Comparison of ENCODE assay signal across 33 mouse cellular contexts in the genomic region with DNA sequence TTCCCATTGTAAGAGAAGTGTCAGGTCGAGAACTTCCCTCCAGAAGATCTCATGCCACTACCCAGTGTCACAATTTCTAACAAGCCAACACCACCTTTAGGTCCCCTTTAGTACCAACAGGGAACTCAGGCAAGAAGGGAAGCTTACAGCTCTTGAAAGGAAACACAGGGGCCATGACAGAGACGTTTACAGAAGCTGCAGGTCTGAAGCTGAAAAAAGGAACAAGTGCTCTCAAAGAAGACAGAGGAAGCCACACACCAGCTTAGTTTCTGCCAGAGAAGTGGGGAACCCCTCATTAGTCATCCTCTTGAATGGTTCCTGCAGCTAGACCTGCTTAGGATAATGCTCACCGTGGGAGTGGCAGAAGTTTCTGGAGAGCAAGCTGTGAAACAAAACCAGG. TPM values are rescaled to one million over a fixed set of nuclear protein-coding genes. Genes with fewer than 3 reads are reported as not detected.
A peak's percentile ranks its signal among the peaks of the same experiment; 100 is the strongest.
DNase-seq lines count a peak whose midpoint lies in the region; ATAC-seq and TF ChIP-seq lines count a peak whose summit lies in the region.
"Had no signal": no experiment of that assay in that cellular context is flagged by ENCODE, and none has a peak within 500 bp of the region (broad histone marks: within the 10 kb centered on the region; RNA-seq: fewer than 3 reads in every experiment).

No protein-coding gene starts in this region.

- in situ Hi-C loops in CH12.LX (cut with MboI; ENCODE audit: low pct_ligation_motif_present, low pct_unique_long_range_greater_than_20kb, low sequenced_read_pairs) = loop anchor here (10.0 kb wide), 1 partner anchor 58 kb away; a partner anchor contains a TSS

- H3K9me3 ChIP-seq in lung, postnatal 0 days (ENCODE audit: low read length) = no peaks in the 10 kb centered on the region
- H3K9me3 ChIP-seq in CH12.LX (replicated peaks; ENCODE audit: low read length) = no peaks in the 10 kb centered on the region
- no peaks in the 10 kb centered on the region for H3K9me3 ChIP-seq in heart, embryonic 11.5 days (replicated peaks; ENCODE audit: control insufficient read depth, low read length)
- H3K9me3 ChIP-seq: embryonic facial prominence, embryonic 12.5 days; forebrain, embryonic 13.5 days; heart, embryonic 13.5 days; limb, embryonic 13.5 days; liver, embryonic 13.5 days had no signal

- ATAC-seq in lung, postnatal 0 days = no peak
- ATAC-seq in heart, embryonic 11.5 days (replicated peaks; ENCODE audit: insufficient number of reproducible peaks, low FRiP score, low TSS enrichment) = no peak
- ATAC-seq: forebrain, embryonic 13.5 days had no signal

- H3K4me3 ChIP-seq in lung, postnatal 0 days (ENCODE audit: low read depth, low read length) = no peak overlapping the region
- no peak overlapping the region for H3K4me3 ChIP-seq in CH12.LX (replicated peaks in 1 of 3; ENCODE audit: low read depth in 2 of 3, low read length in 2 of 3, poor library complexity in 1 of 3)
- H3K4me3 ChIP-seq in heart, embryonic 11.5 days (ENCODE audit: low read depth, low read length) = no peak overlapping the region
- H3K4me3 ChIP-seq: embryonic facial prominence, embryonic 12.5 days; forebrain, embryonic 13.5 days; gastrocnemius, adult 2 months; heart, embryonic 13.5 days; limb, embryonic 13.5 days; liver, embryonic 13.5 days had no signal

- no peak for TF ChIP-seq RAD21 in CH12.LX (IDR thresholded peaks at IDR 0.05; ENCODE audit: low read depth, low read length)

- no peak overlapping the region for H3K4me2 ChIP-seq in lung, postnatal 0 days (replicated peaks; ENCODE audit: low read depth, low read length)
- H3K4me2 ChIP-seq in CH12.LX (ENCODE audit: insufficient read depth, low read depth, poor library complexity, severe bottlenecking) = no peak overlapping the region; the same call in 1 of the 2 replicates
- no peak overlapping the region for H3K4me2 ChIP-seq in heart, embryonic 11.5 days
- H3K4me2 ChIP-seq: embryonic facial prominence, embryonic 12.5 days; forebrain, embryonic 13.5 days; heart, embryonic 13.5 days; hindbrain, embryonic 14.5 days; limb, embryonic 13.5 days; liver, embryonic 13.5 days; lung, embryonic 14.5 days; midbrain, embryonic 11.5 days had no signal

- no peak overlapping the region for H3K27ac ChIP-seq in lung, postnatal 0 days (ENCODE audit: low read length)
- H3K27ac ChIP-seq in CH12.LX (ENCODE audit: insufficient read depth, low read depth) = no peak overlapping the region; the same call in 1 of the 2 replicates
- no peak overlapping the region for H3K27ac ChIP-seq in heart, embryonic 11.5 days (ENCODE audit: low read depth, low read length)
- H3K27ac ChIP-seq: embryonic facial prominence, embryonic 12.5 days; forebrain, embryonic 13.5 days; gastrocnemius, adult 2 months; heart, embryonic 13.5 days; hindbrain, embryonic 14.5 days; limb, embryonic 13.5 days; liver, embryonic 13.5 days; macrophage had no signal

- H3K27me3 ChIP-seq in lung, postnatal 0 days (replicated peaks; ENCODE audit: insufficient read depth, low read length) = no peaks in the 10 kb centered on the region
- H3K27me3 ChIP-seq in CH12.LX (replicated peaks) = no peaks in the 10 kb centered on the region
- H3K27me3 ChIP-seq in heart, embryonic 11.5 days (ENCODE audit: control insufficient read depth, insufficient read depth, low read length) = no peaks in the 10 kb centered on the region
- H3K27me3 ChIP-seq: embryonic facial prominence, embryonic 12.5 days; forebrain, embryonic 13.5 days; heart, embryonic 13.5 days; limb, embryonic 13.5 days; liver, embryonic 13.5 days had no signal

- dilution Hi-C loops in CH12.LX (cut with MboI; ENCODE audit: extremely low pct_ligation_motif_present, extremely low pct_unique_long_range_greater_than_20kb, low sequenced_read_pairs) = no loop called here

- TF ChIP-seq CTCF in lung, postnatal 0 days (IDR thresholded peaks at IDR 0.05) = no peak
- no peak for TF ChIP-seq CTCF in CH12.LX (conservative IDR thresholded peaks at IDR 0.05 in 1 of 2, IDR thresholded peaks at IDR 0.05 in 1 of 2; ENCODE audit: low read depth in 2 of 2, low read length in 2 of 2)

- no peaks in the 10 kb centered on the region for H3K36me3 ChIP-seq in lung, postnatal 0 days (ENCODE audit: insufficient read depth, low read length)
- H3K36me3 ChIP-seq in CH12.LX (replicated peaks in 1 of 2; ENCODE audit: control insufficient read depth in 1 of 2, insufficient read depth in 1 of 2, low read length in 1 of 2) = no peaks in the 10 kb centered on the region
- H3K36me3 ChIP-seq in heart, embryonic 11.5 days (ENCODE audit: control insufficient read depth, insufficient read depth, low read length) = peaks cover 3% of the 10 kb centered on the region; the same call in 1 of the 2 replicates
- H3K36me3 ChIP-seq: liver, embryonic 13.5 days had no signal

- TF ChIP-seq POLR2A in CH12.LX (IDR thresholded peaks at IDR 0.05; ENCODE audit: low read depth, low read length) = no peak

- TF ChIP-seq EP300 in lung, postnatal 0 days (IDR thresholded peaks at IDR 0.05) = no peak
- peak; percentile 49; the same call in 1 of the 2 replicates for TF ChIP-seq EP300 in CH12.LX (IDR thresholded peaks at IDR 0.05; ENCODE audit: low read length)

- no peaks in the 10 kb centered on the region for H3K4me1 ChIP-seq in lung, postnatal 0 days (ENCODE audit: insufficient read depth, low read depth, low read length)
- H3K4me1 ChIP-seq in CH12.LX (ENCODE audit: control insufficient read depth in 1 of 2, insufficient read depth in 2 of 2) = peaks cover 9 to 52% of the 10 kb centered on the region in 2 experiments; a peak in 3 of 4 replicates
- H3K4me1 ChIP-seq in heart, embryonic 11.5 days (ENCODE audit: control insufficient read depth, insufficient read depth, low read length) = no peaks in the 10 kb centered on the region
- H3K4me1 ChIP-seq: embryonic facial prominence, embryonic 12.5 days had no signal

- no peaks in the 10 kb centered on the region for H3K79me2 ChIP-seq in CH12.LX (replicated peaks; ENCODE audit: control insufficient read depth, extremely low read depth, insufficient read depth, poor library complexity, severe bottlenecking)

- WGBS in lung, postnatal 0 days = 57% methylated on average over 3 of the region's 3 CpGs
- 58% methylated on average over 3 of the region's 3 CpGs for WGBS in heart, embryonic 11.5 days (ENCODE audit: insufficient replicate concordance)

- H3K9ac ChIP-seq in lung, postnatal 0 days (replicated peaks; ENCODE audit: low read depth) = no peak overlapping the region
- H3K9ac ChIP-seq in CH12.LX (ENCODE audit: insufficient read depth, low read depth) = no peak overlapping the region
- H3K9ac ChIP-seq in heart, embryonic 11.5 days (ENCODE audit: low read depth, low read length) = no peak overlapping the region
- H3K9ac ChIP-seq: embryonic facial prominence, embryonic 12.5 days; forebrain, embryonic 13.5 days; heart, embryonic 13.5 days; hindbrain, embryonic 14.5 days; limb, embryonic 13.5 days; liver, embryonic 13.5 days; lung, embryonic 14.5 days had no signal

- DNase-seq in lung, postnatal 0 days (ENCODE audit: low spot score) = peak; percentile 5
- no peak for DNase-seq in lung, adult 18-20 months
- DNase-seq in CH12.LX (ENCODE audit: extremely low read depth) = peak; percentile 67
- DNase-seq in c-Kit-positive CD71-negative TER-119-negative erythroid progenitor cells, embryonic 14.5 days (ENCODE audit: low read depth) = peak; percentile 34
- peak; percentile 36 to 44 for DNase-seq in monocyte, adult 2 months (ENCODE audit: low read depth in 1 of 2, low spot score in 2 of 2)
- DNase-seq in right cerebral cortex, postnatal 10 days (ENCODE audit: low spot score in 2 of 2) = no peak
- no peak for DNase-seq in neural tube, embryonic 10.5 days (ENCODE audit: extremely low spot score, low spot score)
- DNase-seq: adrenal gland, postnatal 25 days; cerebellum, adult 11-12 months; cerebellum, postnatal 10 days; gastrocnemius, adult 2 months; heart, postnatal 14 days; kidney, adult 2 months; kidney, postnatal 10 days; liver, embryonic 13.5 days; lung, embryonic 14.5 days; thymus, adult 18-20 months had no signal

TF ChIP-seq in CH12.LX, 34 proteins besides CTCF, POLR2A, EP300 and RAD21:
- TF ChIP-seq MEF2A (IDR thresholded peaks at IDR 0.05; ENCODE audit: borderline replicate concordance, low read depth, low read length) (peak; percentile 37; the same call in 1 of the 2 replicates), ETS1 (conservative IDR thresholded peaks at IDR 0.05; ENCODE audit: low read depth, low read length) (no peak), UBTF (IDR thresholded peaks at IDR 0.05; ENCODE audit: low read depth, low read length) (no peak), CHD1 (IDR thresholded peaks at IDR 0.05; ENCODE audit: low read depth, low read length) (no peak), IRF4 (IDR thresholded peaks at IDR 0.05; ENCODE audit: low read depth, low read length) (0 out of 2 replicates have a peak, but pooled peaks have one; percentile 34)
TF ChIP-seq in CH12.LX: peak in this region for 2.

RNA-seq across cellular contexts. Expression of a gene that starts 24.7 kb away (rescaled TPM):
- polyA plus RNA-seq in lung, postnatal 0 days (2015; fragmentation: Nextera tagmentation; extraction: Ambion mirVana) = 12.5 and 12.9 TPM in 2 replicates
- total RNA-seq in CH12.LX (2012; rRNA removed) (10.1 and 11.7 TPM in 2 replicates), CH12.LX (2014; rRNA removed) (1.1 and 2.9 TPM in 2 replicates)
- polyA plus RNA-seq in CH12.LX (2012; ENCODE audit: insufficient read length, low read depth) = 3.6 and 3.8 TPM in 2 replicates
- polyA plus RNA-seq in heart, embryonic 11.5 days (2014; fragmentation: Nextera tagmentation; extraction: Ambion mirVana) = 32.5 and 36.0 TPM in 2 replicates

RNA-seq across cellular contexts. Expression of a gene that starts 28.9 kb away (rescaled TPM):
- polyA plus RNA-seq in lung, postnatal 0 days (2015; fragmentation: Nextera tagmentation; extraction: Ambion mirVana) = not detected in 2 replicates
- total RNA-seq in CH12.LX (2012; rRNA removed) = not detected in 2 replicates
- total RNA-seq in CH12.LX (2014; rRNA removed) = not detected in 2 replicates
- not detected in 2 replicates for polyA plus RNA-seq in CH12.LX (2012; ENCODE audit: insufficient read length, low read depth)
- not detected in 2 replicates for polyA plus RNA-seq in heart, embryonic 11.5 days (2014; fragmentation: Nextera tagmentation; extraction: Ambion mirVana)
- total RNA-seq: adrenal gland, postnatal 25 days; gastrocnemius, adult 2 months; gastrocnemius, postnatal 4 days; heart, postnatal 14 days; layer of hippocampus, postnatal 25 days; left cerebral cortex, postnatal 10 days; midbrain, postnatal 0 days had no signal
- polyA plus RNA-seq: C2C12; forebrain, embryonic 13.5 days; heart, embryonic 13.5 days; hindbrain, embryonic 14.5 days; kidney, adult 2 months; liver, embryonic 13.5 days; lung, embryonic 14.5 days; macrophage; midbrain, embryonic 11.5 days; midbrain, postnatal 0 days; neural tube, embryonic 11.5 days; spleen, adult 2 months; urinary bladder, adult 2 months had no signal

RNA-seq across cellular contexts. Expression of a gene that starts 55.4 kb away (rescaled TPM):
- polyA plus RNA-seq in lung, postnatal 0 days (2015; fragmentation: Nextera tagmentation; extraction: Ambion mirVana) = 2.2 and 2.7 TPM in 2 replicates
- total RNA-seq in CH12.LX (2012; rRNA removed) (4.3 and 5.0 TPM in 2 replicates), CH12.LX (2014; rRNA removed) (0.32 and 1.00 TPM in 2 replicates)
- 0.63 and 0.81 TPM in 2 replicates for polyA plus RNA-seq in CH12.LX (2012; ENCODE audit: insufficient read length, low read depth)
- polyA plus RNA-seq in heart, embryonic 11.5 days (2014; fragmentation: Nextera tagmentation; extraction: Ambion mirVana) = 3.0 and 3.6 TPM in 2 replicates

Comparison
In these comparisons a context has a peak if more than half of its experiments do, and no peak if none do; other contexts are left out.
1. DNase-seq: peak in lung, postnatal 0 days (single experiment), CH12.LX (single experiment), c-Kit-positive CD71-negative TER-119-negative erythroid progenitor cells, embryonic 14.5 days (single experiment) and monocyte, adult 2 months (2 of 2); none in lung, adult 18-20 months (0 of 2), right cerebral cortex, postnatal 10 days (0 of 2) and neural tube, embryonic 10.5 days (single experiment).